Mouse (Mus musculus) ES-CJ7 (cell line): ENCODE data around the gene Poll.
A peak's percentile ranks its signal among the peaks of the same experiment; 100 is the strongest.

Experiments used
- DNase-seq: peaks from one replicate; pipeline ENCODE4 v3.0.0; 2011; ENCODE audit warnings: low read depth, low spot score

Poll gene

GRCm38 (mm10) chr19:45560153-45560890 is at the start of gene Poll, which contains the start of gene Gm17018:
Gene Poll, minus strand, starts transcription at chr19:45560531.
Gene Gm17018, plus strand, starts transcription at chr19:45560615.
- peak; percentile 77 for DNase-seq

GRCm38 (mm10) chr19:45608648-45609339 is 48.5 kb upstream of the Poll start:
- no peak for DNase-seq

- no peak for DNase-seq
These were observed 47.1 kb upstream of the Poll start for GRCm38 (mm10) chr19:45607479-45607878.

GRCm38 (mm10) chr19:45606701-45607100 is 46.4 kb upstream of the Poll start:
- no peak for DNase-seq

GRCm38 (mm10) chr19:45602606-45603005 is 42.3 kb upstream of the Poll start:
- DNase-seq = no peak

GRCm38 (mm10) chr19:45597106-45597505 is 36.8 kb upstream of the Poll start:
- DNase-seq = no peak

GRCm38 (mm10) chr19:45596434-45596833 is 36.1 kb upstream of the Poll start:
- no peak for DNase-seq

GRCm38 (mm10) chr19:45596019-45596418 is 35.7 kb upstream of the Poll start:
- DNase-seq = no peak

GRCm38 (mm10) chr19:45595481-45595880 is 35.1 kb upstream of the Poll start:
- DNase-seq = no peak

GRCm38 (mm10) chr19:45594079-45594478 is 33.7 kb upstream of the Poll start:
- no peak for DNase-seq

GRCm38 (mm10) chr19:45592916-45593315 is 32.6 kb upstream of the Poll start:
- no peak for DNase-seq

GRCm38 (mm10) chr19:45591704-45592103 is 31.4 kb upstream of the Poll start:
- DNase-seq = no peak

GRCm38 (mm10) chr19:45589761-45590160 is 29.4 kb upstream of the Poll start:
- DNase-seq = no peak

GRCm38 (mm10) chr19:45587509-45588292 is 27.4 kb upstream of the Poll start:
- DNase-seq = no peak

GRCm38 (mm10) chr19:45586850-45587249 is 26.5 kb upstream of the Poll start:
- no peak for DNase-seq

GRCm38 (mm10) chr19:45584856-45585620 is 24.7 kb upstream of the Poll start:
- no peak for DNase-seq

GRCm38 (mm10) chr19:45583136-45583535 is 22.8 kb upstream of the Poll start:
- no peak for DNase-seq

- DNase-seq = no peak
These were observed 21.8 kb upstream of the Poll start for GRCm38 (mm10) chr19:45582161-45582560.

GRCm38 (mm10) chr19:45581257-45581656 is 20.9 kb upstream of the Poll start:
- peak; percentile 77 for DNase-seq

GRCm38 (mm10) chr19:45580235-45580634 is 19.9 kb upstream of the Poll start:
- DNase-seq = no peak

- DNase-seq = no peak
These were observed 19.1 kb upstream of the Poll start for GRCm38 (mm10) chr19:45579416-45579815.
